Mouse (Mus musculus) cerebellum, postnatal 14 days (tissue): ENCODE data around the gene Acoxl.

Experiments used
- DNase-seq, 2 experiments: peaks; one replicate each; pipeline ENCODE4 v3.0.0; 2021; ENCODE audit warnings: mixed read lengths in 2 of 2

Gene Acoxl

GRCm38 (mm10) chr2:127838576-127838975 lies at the start of gene Acoxl:
Gene Acoxl, plus strand, starts transcription at chr2:127838876.
- no peak for DNase-seq

- DNase-seq: no peak
Observed at GRCm38 (mm10) chr2:127789138-127789537, 49.5 kb upstream of the Acoxl start.

- no peak for DNase-seq
Observed at GRCm38 (mm10) chr2:127789651-127790270, 48.9 kb upstream of the Acoxl start.

GRCm38 (mm10) chr2:127791919-127792603 lies 46.6 kb upstream of the Acoxl start, which contains the start of gene Mtln:
Gene Mtln, minus strand, starts transcription at chr2:127792488.
- DNase-seq: peak; percentile 94

- DNase-seq: peak; percentile 98 to 99
Observed at GRCm38 (mm10) chr2:127831401-127832102, 7.1 kb upstream of the Acoxl start, which contains the start of gene Bub1. Gene Bub1, minus strand, starts transcription at chr2:127831865.

- DNase-seq: no peak
Observed at GRCm38 (mm10) chr2:127832103-127832832, 6.4 kb upstream of the Acoxl start.

GRCm38 (mm10) chr2:127832833-127833190 lies 5.9 kb upstream of the Acoxl start:
- peak in 1 of 2 experiments; percentile 28 for DNase-seq

GRCm38 (mm10) chr2:127839425-127839824 lies 749 bp downstream of the Acoxl start:
- DNase-seq: no peak

GRCm38 (mm10) chr2:127841402-127841801 lies 2.7 kb downstream of the Acoxl start:
- no peak for DNase-seq

- DNase-seq: peak; percentile 11 to 17
Observed at GRCm38 (mm10) chr2:127842421-127842820, 3.7 kb downstream of the Acoxl start.

GRCm38 (mm10) chr2:127845346-127845982 lies 6.8 kb downstream of the Acoxl start:
- DNase-seq: peak in 1 of 2 experiments; percentile 25

- DNase-seq: no peak
Observed at GRCm38 (mm10) chr2:127846008-127846407, 7.3 kb downstream of the Acoxl start.

- no peak for DNase-seq
Observed at GRCm38 (mm10) chr2:127846571-127846970, 7.9 kb downstream of the Acoxl start.

GRCm38 (mm10) chr2:127850371-127850770 lies 11.7 kb downstream of the Acoxl start:
- DNase-seq: no peak

- peak; percentile 94 to 97 for DNase-seq
Observed at GRCm38 (mm10) chr2:127854332-127854991, 15.8 kb downstream of the Acoxl start.

GRCm38 (mm10) chr2:127864381-127864780 lies 25.7 kb downstream of the Acoxl start:
- no peak for DNase-seq

GRCm38 (mm10) chr2:127881063-127881462 lies 42.4 kb downstream of the Acoxl start:
- no peak for DNase-seq

GRCm38 (mm10) chr2:127889432-127889831 lies 50.8 kb downstream of the Acoxl start:
- DNase-seq: peak; percentile 94 to 96

GRCm38 (mm10) chr2:127889979-127890378 lies 51.3 kb downstream of the Acoxl start:
- DNase-seq: peak in 1 of 2 experiments; percentile 6

GRCm38 (mm10) chr2:127890526-127890925 lies 51.9 kb downstream of the Acoxl start:
- DNase-seq: peak; percentile 29 to 45

- no peak for DNase-seq
Observed at GRCm38 (mm10) chr2:127891056-127891455, 52.4 kb downstream of the Acoxl start.

GRCm38 (mm10) chr2:127894890-127895289 lies 56.2 kb downstream of the Acoxl start:
- peak; percentile 10 to 29 for DNase-seq
